Mouse (Mus musculus) thymus, adult 18-20 months (tissue): ENCODE measurements around the gene Gm14139.
"Not testable (repeated sequence)": the region's sequence is repeated elsewhere in the genome, so short reads cannot be mapped to it uniquely, and the experiment has no call there.

Experiments used
- DNase-seq, 2 experiments: peaks; one replicate each; pipeline ENCODE4 v3.0.0; 2022; ENCODE audit warnings: mixed read lengths in 2 of 2

Gm14139 gene

DNA sequence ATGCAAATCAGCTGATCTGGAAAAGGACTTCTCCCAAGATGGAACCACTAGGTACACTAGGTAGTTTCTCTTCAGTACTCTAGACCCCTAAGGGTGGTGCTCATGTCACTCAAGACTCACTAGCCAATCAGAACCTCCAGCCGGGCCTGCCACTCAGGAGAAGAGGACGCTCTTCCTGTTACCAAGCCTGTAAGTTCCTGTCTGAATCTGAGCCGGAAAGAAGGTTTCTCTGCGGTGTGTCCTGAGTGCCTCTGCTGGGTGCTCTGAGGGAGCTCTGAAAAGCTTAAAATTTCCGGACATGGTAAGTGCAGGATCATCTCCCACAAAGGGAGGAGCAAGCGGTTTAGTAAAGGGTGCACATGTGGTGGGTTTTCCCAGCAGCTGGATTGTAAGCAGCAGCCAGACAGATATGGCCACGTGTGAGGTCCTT is at the start of gene Gm14139:
Gene Gm14139 (plus strand): TSS at position 186 of the 430 bp plus-strand sequence.
- not testable (repeated sequence) for DNase-seq

DNA sequence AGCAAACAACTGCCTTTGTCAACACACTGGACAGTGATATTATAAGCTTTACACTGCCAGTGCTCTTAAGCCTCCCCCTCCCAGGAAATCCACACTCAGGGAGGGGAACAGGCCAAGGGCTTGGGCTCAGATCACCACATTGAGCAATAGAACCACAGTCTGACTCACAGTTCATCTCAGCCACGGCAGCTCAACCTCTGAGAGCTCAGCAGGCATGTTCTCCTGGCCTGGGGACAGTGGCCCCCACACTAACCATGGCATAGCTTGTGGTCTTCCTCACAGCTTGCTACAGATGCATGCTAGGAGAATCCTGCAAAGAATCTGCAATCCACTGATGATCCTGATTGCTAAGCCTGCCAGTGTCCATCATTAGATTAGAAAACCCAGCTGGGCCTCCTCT is 49.6 kb upstream of the Gm14139 start:
- not testable (repeated sequence) for DNase-seq

DNA sequence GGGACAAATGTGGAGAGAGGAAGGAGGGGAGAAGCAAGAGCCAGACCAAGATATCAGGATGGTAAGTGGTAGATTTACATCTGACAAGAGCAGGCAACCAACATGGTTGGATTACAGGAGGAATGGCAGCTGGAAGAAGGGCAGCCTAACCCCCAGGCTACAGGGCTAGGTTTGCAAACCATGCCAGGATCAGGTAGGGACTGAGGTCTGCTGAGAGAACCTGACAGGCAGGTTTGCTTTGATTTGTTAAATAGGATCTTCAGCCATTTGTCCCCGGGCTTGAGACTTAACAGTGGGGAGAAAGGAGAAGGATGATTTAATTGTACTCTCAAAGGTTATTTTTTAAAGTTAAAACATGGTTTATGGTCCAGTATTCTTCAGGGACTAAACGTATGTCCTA is 48.8 kb upstream of the Gm14139 start:
- no peak for DNase-seq

DNA sequence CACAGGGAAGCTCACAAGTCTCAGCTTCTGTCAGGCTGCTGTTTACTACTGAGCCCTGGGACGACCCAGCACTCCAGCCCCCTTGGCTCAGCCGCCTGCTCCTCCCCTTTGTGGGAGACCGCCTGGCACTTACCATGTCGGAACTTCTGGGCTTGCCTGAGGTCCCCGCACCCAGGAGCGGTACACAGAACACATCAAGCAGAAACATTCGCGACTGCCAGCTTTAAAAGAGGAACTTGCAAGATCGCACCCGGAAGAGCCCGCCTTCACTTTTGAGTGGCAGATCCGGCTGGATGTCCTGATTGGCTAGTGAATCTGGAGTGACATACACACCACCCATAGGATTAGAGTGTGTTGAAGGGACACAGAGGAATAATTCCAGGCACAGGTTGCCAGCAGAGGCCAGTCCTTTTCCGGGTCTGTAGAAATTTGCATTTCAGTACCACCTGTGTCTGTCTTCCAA is 45.1 kb upstream of the Gm14139 start, which contains the start of gene Zfp120:
Gene Zfp120 (minus strand): TSS at position 274 of the 463 bp plus-strand sequence.
- DNase-seq = peak; percentile 67 to 83

DNA sequence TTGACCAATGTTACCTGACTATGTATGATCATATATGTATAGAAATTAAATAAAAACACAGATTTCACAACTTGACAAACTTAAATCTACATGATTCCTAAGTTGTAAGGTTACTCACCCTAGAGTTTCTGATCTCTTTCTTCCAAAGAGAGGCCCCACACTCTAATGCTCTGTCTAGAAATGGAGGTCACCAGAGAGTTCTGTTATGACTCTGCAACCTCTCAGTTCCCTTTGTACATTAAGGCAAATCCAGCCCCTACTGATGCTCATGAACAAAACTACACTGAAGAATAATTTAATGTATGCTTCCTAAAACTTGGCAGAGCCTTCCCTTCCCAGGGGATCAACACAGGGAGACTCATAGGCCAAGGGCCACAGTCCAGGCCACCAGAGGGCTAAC is 14.9 kb upstream of the Gm14139 start:
- DNase-seq = no peak

DNA sequence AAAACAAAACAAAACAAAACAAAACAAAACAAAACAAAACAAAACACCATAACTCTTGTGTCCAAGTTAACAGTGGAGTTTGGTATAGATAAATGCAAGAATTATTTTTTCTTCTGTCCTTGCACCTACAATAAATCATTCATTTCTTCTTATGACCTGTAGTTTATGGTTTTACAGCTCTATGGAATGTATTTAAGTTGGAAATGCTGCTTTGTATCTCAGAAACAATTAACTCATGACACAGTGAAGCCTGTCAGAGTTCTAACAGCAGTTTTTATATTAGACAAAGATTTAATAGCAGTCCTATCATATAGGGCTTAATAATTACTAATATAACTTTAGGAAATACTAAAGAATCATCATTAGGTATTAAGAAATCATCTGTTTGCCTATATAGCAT is 7.7 kb upstream of the Gm14139 start:
- no peak for DNase-seq

DNA sequence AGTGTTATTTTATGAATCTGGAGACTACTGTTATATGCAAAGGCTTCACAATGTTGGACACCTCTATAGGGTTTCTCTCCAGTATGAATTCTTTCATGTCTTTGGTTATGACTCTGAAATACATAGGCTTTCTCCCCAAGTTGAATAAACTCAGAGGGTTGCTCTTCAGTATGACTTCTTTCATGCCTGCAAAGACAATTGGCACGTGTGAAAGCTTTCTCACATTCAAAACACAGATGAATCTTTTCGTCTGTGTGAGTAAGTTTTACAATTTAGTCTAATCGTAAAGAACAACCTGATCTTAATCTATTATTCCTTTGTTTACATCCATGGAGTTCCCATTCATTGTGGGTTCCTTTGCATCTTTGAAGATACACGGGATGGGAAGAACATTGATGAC is 2.0 kb upstream of the Gm14139 start, which contains the start of gene Gm10770:
Gene Gm10770 (minus strand): TSS at position 101 of the 400 bp plus-strand sequence.
- DNase-seq = not testable (repeated sequence)

DNA sequence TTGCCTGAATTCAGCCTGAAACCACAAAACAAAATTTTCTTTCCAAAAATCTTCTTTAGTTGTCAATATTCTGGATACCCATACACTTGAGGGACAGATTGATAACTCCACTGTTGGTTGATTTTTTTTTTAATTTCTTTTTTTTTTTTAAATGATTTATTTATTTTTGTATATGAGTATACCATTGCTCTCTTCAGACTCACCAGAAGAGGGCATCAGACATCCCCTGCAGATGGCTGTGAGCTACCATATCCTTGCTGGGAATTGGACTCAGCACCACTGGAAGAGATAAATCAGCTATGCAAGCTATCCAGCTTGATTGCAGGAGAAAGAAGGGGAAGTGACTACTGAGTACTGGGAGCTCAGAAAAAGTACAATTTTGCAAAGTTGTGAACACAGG is 509 bp upstream of the Gm14139 start:
- DNase-seq = not testable (repeated sequence)

DNA sequence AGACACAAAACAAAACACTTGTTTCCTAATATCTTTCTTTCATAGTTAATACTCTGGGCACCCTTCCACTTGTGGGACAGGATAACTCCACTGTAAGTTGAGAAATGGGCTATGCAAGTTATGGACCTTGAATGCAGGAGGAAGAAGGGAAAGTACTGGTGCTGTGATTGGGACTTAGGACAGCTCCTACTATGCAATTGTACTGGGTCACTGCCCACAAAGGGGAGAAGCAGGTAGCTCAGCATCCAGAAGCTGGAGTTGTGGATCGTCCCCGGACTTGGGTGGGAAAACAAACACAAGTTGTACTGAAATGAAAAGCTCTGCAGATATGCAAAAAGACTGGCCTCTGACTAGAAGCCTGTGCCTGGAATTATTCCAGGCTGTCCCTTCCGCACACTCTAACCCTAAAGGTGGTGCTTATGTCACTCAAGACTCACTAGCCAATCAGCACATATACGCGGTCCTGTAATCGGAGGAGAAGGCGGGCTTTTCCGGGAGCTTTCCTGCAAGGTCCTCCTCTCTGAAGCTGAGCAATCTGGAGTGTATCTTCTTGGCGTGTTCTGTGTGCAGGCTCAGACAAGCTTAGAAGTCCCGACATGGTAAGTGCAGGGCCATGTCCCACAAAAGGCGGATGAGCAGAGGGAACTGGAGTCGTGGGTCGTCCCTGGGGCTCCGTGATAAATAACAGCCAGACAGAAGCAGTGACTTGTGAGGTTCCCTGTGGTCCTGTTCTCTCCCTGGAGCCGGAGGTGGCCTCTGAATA is 36.2 kb downstream of the Gm14139 start, which contains the start of gene Zfp937:
Gene Zfp937 (plus strand): TSS at position 474 of the 763 bp plus-strand sequence.
- DNase-seq = peak; percentile 28 to 47

DNA sequence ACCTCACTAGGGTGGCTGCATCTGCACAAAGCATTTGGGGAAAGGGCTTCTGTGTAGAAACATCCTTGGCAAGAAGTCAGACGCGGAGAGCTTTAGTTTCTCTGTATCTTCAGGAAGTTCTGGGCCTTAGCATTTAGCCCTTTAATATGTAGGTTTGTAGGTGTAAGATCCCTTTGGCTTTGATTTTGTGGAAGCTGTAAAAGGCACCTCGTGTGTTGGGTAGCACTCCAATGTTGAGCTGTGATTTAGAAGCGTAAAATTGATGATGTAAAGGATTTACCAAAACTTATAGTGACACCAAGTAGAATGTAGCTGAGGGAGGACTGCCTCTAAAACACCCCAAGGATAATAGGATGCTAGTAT is 36.8 kb downstream of the Gm14139 start:
- not testable (repeated sequence) for DNase-seq

DNA sequence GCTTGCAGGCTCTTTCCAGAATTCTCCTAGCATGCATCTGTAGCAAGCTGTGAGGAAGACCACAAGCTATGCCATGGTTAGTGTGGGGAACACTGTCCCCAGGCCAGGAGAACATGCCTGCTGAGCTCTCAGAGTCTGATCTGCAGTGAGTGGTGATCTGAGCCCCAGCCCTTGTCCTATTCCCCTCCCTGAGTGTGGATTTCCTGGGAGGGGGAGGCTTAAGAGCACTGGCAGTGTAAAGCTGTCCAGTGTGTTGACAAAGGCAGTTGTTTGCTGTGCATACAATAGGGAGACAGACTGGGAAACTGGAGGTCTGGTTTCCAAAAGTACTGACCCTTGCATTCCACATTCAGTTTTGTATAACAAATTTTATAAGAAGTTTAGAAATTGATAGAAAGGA is 41.7 kb downstream of the Gm14139 start:
- not testable (repeated sequence) for DNase-seq
